Mouse (Mus musculus): Measurements from ENCODE around the gene Rabl3.

The Rabl3 gene

GRCm38 (mm10) chr16:37532046-37532445 is 7.6 kb upstream of the Rabl3 start:
- Histone ChIP-seq H3K36me3 (ENCODE audit: insufficient read depth, low read length) (peaks cover 82% of the 10 kb centered on the region), H3K27me3 (ENCODE audit: insufficient read depth, low read length) (no peaks in the 10 kb centered on the region), H3K4me3 (replicated peaks; ENCODE audit: low read length) (no peak overlapping the region), H3K4me1 (replicated peaks; ENCODE audit: low read depth, low read length) (peaks cover 46% of the 10 kb centered on the region), H3K9me3 (ENCODE audit: low read length) (no peaks in the 10 kb centered on the region)
- no peak for TF ChIP-seq POU5F1 (IDR thresholded peaks at IDR 0.05; ENCODE audit: borderline replicate concordance, low read length)
- no peak for TF ChIP-seq NANOG (IDR thresholded peaks at IDR 0.05; ENCODE audit: borderline replicate concordance, low read length)
- TF ChIP-seq CTCF (conservative IDR thresholded peaks at IDR 0.05; ENCODE audit: low read length): no peak

DNA sequence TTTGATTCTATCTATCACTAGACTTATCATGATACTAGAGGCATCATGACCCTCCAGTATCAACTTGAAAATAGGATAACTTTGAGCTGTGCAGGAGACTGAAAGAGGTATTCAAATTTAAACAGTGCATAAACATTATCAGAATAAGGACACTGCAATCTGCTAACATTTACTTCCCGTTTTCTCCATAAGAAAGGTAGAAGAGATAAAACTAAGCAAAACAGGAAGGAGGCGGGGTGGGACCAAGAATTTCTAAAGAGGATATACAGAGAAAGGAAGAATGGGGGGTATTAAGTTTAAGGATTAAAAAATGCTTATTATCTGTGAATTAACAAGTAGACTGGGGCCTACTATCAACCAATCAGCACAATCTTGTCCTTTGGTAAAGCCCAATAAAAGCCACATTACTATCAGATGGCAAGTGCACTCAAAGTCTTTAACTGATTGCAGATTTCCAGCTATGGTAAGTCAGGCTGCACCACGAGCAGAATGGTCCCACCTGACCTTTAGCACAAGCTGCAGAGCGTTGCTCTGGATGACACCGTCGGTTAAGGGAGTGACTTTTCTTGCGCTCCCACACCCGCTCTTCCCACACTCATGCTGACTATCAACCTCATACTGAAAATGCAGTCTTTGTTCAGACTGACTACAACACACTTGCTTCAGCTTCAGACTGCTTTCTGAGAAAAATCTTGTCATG is 6.2 kb upstream of the Rabl3 start:
- H3K36me3 ChIP-seq (ENCODE audit: insufficient read depth, low read length): peaks cover 83% of the 10 kb centered on the region
- TF ChIP-seq POU5F1 (IDR thresholded peaks at IDR 0.05; ENCODE audit: borderline replicate concordance, low read length) (no peak), NANOG (IDR thresholded peaks at IDR 0.05; ENCODE audit: borderline replicate concordance, low read length) (no peak), CTCF (conservative IDR thresholded peaks at IDR 0.05; ENCODE audit: low read length) (no peak)
- no peaks in the 10 kb centered on the region for H3K27me3 ChIP-seq (ENCODE audit: insufficient read depth, low read length)
- H3K4me3 ChIP-seq (replicated peaks; ENCODE audit: low read length): no peak overlapping the region
- no peaks in the 10 kb centered on the region for H3K9me3 ChIP-seq (ENCODE audit: low read length)
- H3K4me1 ChIP-seq (replicated peaks; ENCODE audit: low read depth, low read length): peaks cover 61% of the 10 kb centered on the region

DNA sequence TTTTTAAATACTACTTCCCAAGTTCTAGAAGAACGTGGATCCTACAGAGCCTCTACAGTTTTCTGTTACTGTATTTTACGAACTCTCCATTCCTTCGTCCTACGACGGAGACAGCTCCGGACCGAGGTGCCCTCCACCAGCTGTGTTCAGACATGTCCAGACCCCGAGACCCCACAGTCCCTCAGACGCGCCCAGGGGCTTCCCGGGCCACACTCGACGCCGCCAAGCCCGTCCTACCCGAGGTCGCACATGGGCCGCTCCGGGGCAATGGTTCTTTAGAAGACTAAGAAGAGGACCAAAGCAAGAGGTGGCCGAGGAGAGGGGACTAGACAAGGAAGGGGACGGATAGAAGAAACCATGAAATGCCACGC is 460 bp upstream of the Rabl3 start:
- TF ChIP-seq POU5F1 (IDR thresholded peaks at IDR 0.05; ENCODE audit: borderline replicate concordance, low read length) (no peak), NANOG (IDR thresholded peaks at IDR 0.05; ENCODE audit: borderline replicate concordance, low read length) (no peak), CTCF (conservative IDR thresholded peaks at IDR 0.05; ENCODE audit: low read length) (no peak)
- Histone ChIP-seq H3K4me1 (replicated peaks; ENCODE audit: low read depth, low read length) (peaks cover 49% of the 10 kb centered on the region), H3K36me3 (ENCODE audit: insufficient read depth, low read length) (peaks cover 64% of the 10 kb centered on the region), H3K27me3 (ENCODE audit: insufficient read depth, low read length) (no peaks in the 10 kb centered on the region), H3K9me3 (ENCODE audit: low read length) (no peaks in the 10 kb centered on the region), H3K4me3 (replicated peaks; ENCODE audit: low read length) (peak overlapping the region; percentile 96)

- no peaks in the 10 kb centered on the region for H3K27me3 ChIP-seq (ENCODE audit: insufficient read depth, low read length)
- peak overlapping the region; percentile 96 for H3K4me3 ChIP-seq (replicated peaks; ENCODE audit: low read length)
- TF ChIP-seq CTCF (conservative IDR thresholded peaks at IDR 0.05; ENCODE audit: low read length): no peak
- TF ChIP-seq NANOG (IDR thresholded peaks at IDR 0.05; ENCODE audit: borderline replicate concordance, low read length): no peak
- TF ChIP-seq POU5F1 (IDR thresholded peaks at IDR 0.05; ENCODE audit: borderline replicate concordance, low read length): no peak
- peaks cover 36% of the 10 kb centered on the region for H3K4me1 ChIP-seq (replicated peaks; ENCODE audit: low read depth, low read length)
- no peaks in the 10 kb centered on the region for H3K9me3 ChIP-seq (ENCODE audit: low read length)
- peaks cover 52% of the 10 kb centered on the region for H3K36me3 ChIP-seq (ENCODE audit: insufficient read depth, low read length)
These were observed 1.1 kb downstream of the Rabl3 start for GRCm38 (mm10) chr16:37540776-37541175.

- Histone ChIP-seq H3K9me3 (ENCODE audit: low read length) (no peaks in the 10 kb centered on the region), H3K4me3 (replicated peaks; ENCODE audit: low read length) (no peak overlapping the region), H3K27me3 (ENCODE audit: insufficient read depth, low read length) (no peaks in the 10 kb centered on the region), H3K36me3 (ENCODE audit: insufficient read depth, low read length) (peaks cover 28% of the 10 kb centered on the region), H3K4me1 (replicated peaks; ENCODE audit: low read depth, low read length) (peaks cover 6% of the 10 kb centered on the region)
- TF ChIP-seq NANOG (IDR thresholded peaks at IDR 0.05; ENCODE audit: borderline replicate concordance, low read length): no peak
- TF ChIP-seq CTCF (conservative IDR thresholded peaks at IDR 0.05; ENCODE audit: low read length): no peak
- no peak for TF ChIP-seq POU5F1 (IDR thresholded peaks at IDR 0.05; ENCODE audit: borderline replicate concordance, low read length)
These were observed 6.6 kb downstream of the Rabl3 start for GRCm38 (mm10) chr16:37546312-37546711.

- peaks cover 6% of the 10 kb centered on the region for H3K4me1 ChIP-seq (replicated peaks; ENCODE audit: low read depth, low read length)
- no peaks in the 10 kb centered on the region for H3K9me3 ChIP-seq (ENCODE audit: low read length)
- TF ChIP-seq NANOG (IDR thresholded peaks at IDR 0.05; ENCODE audit: borderline replicate concordance, low read length) (no peak), POU5F1 (IDR thresholded peaks at IDR 0.05; ENCODE audit: borderline replicate concordance, low read length) (no peak), CTCF (conservative IDR thresholded peaks at IDR 0.05; ENCODE audit: low read length) (no peak)
- H3K27me3 ChIP-seq (ENCODE audit: insufficient read depth, low read length): no peaks in the 10 kb centered on the region
- H3K36me3 ChIP-seq (ENCODE audit: insufficient read depth, low read length): no peaks in the 10 kb centered on the region
- H3K4me3 ChIP-seq (replicated peaks; ENCODE audit: low read length): no peak overlapping the region
These were observed 10.6 kb downstream of the Rabl3 start for GRCm38 (mm10) chr16:37550266-37550665.

DNA sequence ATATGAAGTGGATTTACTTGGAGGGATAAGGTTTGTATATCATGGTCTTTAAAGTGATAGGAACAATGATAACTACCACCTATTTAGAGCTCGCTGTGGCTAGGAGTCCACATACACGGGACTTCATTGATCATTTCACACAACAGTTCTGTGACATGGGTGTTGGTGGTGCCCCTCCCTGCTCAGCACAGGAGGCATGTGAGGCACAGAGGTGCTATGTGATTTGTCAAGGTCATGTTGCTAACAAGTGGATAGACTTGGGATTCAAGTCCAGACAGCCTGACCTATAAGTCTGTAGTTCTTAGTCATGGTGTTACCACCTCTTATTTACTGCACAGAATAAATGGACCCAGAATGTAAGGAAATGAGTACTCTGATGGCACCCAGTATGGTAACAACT is 11.3 kb downstream of the Rabl3 start:
- no peaks in the 10 kb centered on the region for H3K27me3 ChIP-seq (ENCODE audit: insufficient read depth, low read length)
- no peaks in the 10 kb centered on the region for H3K9me3 ChIP-seq (ENCODE audit: low read length)
- H3K4me1 ChIP-seq (replicated peaks; ENCODE audit: low read depth, low read length): peaks cover 3% of the 10 kb centered on the region
- TF ChIP-seq POU5F1 (IDR thresholded peaks at IDR 0.05; ENCODE audit: borderline replicate concordance, low read length): no peak
- no peak for TF ChIP-seq NANOG (IDR thresholded peaks at IDR 0.05; ENCODE audit: borderline replicate concordance, low read length)
- TF ChIP-seq CTCF (conservative IDR thresholded peaks at IDR 0.05; ENCODE audit: low read length): no peak
- H3K4me3 ChIP-seq (replicated peaks; ENCODE audit: low read length): no peak overlapping the region
- no peaks in the 10 kb centered on the region for H3K36me3 ChIP-seq (ENCODE audit: insufficient read depth, low read length)

GRCm38 (mm10) chr16:37552824-37553223 is 13.1 kb downstream of the Rabl3 start:
- H3K36me3 ChIP-seq (ENCODE audit: insufficient read depth, low read length): peaks cover 15% of the 10 kb centered on the region
- no peak overlapping the region for H3K4me3 ChIP-seq (replicated peaks; ENCODE audit: low read length)
- no peaks in the 10 kb centered on the region for H3K9me3 ChIP-seq (ENCODE audit: low read length)
- TF ChIP-seq NANOG (IDR thresholded peaks at IDR 0.05; ENCODE audit: borderline replicate concordance, low read length): no peak
- no peak for TF ChIP-seq POU5F1 (IDR thresholded peaks at IDR 0.05; ENCODE audit: borderline replicate concordance, low read length)
- TF ChIP-seq CTCF (conservative IDR thresholded peaks at IDR 0.05; ENCODE audit: low read length): no peak
- no peaks in the 10 kb centered on the region for H3K4me1 ChIP-seq (replicated peaks; ENCODE audit: low read depth, low read length)
- H3K27me3 ChIP-seq (ENCODE audit: insufficient read depth, low read length): no peaks in the 10 kb centered on the region

- Histone ChIP-seq H3K9me3 (ENCODE audit: low read length) (no peaks in the 10 kb centered on the region), H3K4me3 (replicated peaks; ENCODE audit: low read length) (no peak overlapping the region), H3K36me3 (ENCODE audit: insufficient read depth, low read length) (peaks cover 5% of the 10 kb centered on the region), H3K4me1 (replicated peaks; ENCODE audit: low read depth, low read length) (peaks cover 9% of the 10 kb centered on the region; the same call in 1 of the 2 replicates), H3K27me3 (ENCODE audit: insufficient read depth, low read length) (no peaks in the 10 kb centered on the region)
- no peak for TF ChIP-seq NANOG (IDR thresholded peaks at IDR 0.05; ENCODE audit: borderline replicate concordance, low read length)
- TF ChIP-seq POU5F1 (IDR thresholded peaks at IDR 0.05; ENCODE audit: borderline replicate concordance, low read length): no peak
- no peak for TF ChIP-seq CTCF (conservative IDR thresholded peaks at IDR 0.05; ENCODE audit: low read length)
These were observed 22.7 kb downstream of the Rabl3 start for GRCm38 (mm10) chr16:37562414-37562813.
